Mouse (Mus musculus) liver, embryonic 14.5 days (tissue): ENCODE measurements around the gene Gm8206.
"Not testable (repeated sequence)": the region's sequence is repeated elsewhere in the genome, so short reads cannot be mapped to it uniquely, and the experiment has no call there.

ENCODE experiments used
- CTCF ChIP-seq: IDR thresholded peaks from 2 replicates; pipeline ENCODE4 v1.5.1; 2016; ENCODE audit warnings: antibody characterized with exemption, low read depth, control low read depth
- EP300 ChIP-seq: IDR thresholded peaks from 2 replicates; pipeline ENCODE4 v1.6.1; 2016; ENCODE audit warnings: antibody characterized with exemption, low read depth

DNA sequence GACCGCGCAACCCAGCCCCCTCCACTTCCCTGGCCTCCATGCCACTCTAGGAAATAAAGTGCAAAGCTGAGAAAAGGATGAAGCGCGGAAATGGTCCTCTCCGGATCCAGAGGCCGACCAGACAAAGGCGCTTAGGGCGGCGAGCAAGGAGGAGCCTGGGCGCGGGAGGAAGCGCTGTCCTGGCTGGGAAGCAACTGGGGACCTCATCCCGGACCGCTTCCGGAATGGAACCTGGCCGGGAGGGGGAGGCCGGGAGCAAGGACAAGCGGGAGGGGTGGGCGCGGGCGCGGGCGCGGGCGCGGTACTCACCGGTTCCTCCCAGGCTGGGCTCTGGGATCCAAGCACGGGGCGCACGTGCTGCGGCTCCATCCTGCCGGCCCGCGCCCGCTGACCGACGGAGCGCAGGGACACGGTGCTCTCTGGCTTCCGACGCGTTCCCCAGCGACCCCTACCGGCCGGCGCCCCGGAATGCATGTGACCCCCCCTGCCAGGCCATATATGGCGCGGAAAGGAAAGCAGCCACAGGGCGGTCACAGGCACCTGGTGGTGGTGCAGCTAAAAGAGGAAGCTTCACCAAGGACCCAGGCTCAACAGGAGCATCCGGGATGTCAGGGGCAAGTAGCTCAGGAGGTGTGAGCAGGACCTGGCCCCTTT, 14.7 kb upstream of the Gm8206 start, which contains the start of gene Gm3468:
- peak; percentile 49 for TF ChIP-seq CTCF
- TF ChIP-seq EP300: not testable (repeated sequence)
